Mouse (Mus musculus) naive thymus-derived CD4-positive, alpha-beta T cell, adult 2 months (primary cell): ENCODE measurements around the gene Mroh7.

ENCODE experiments used
- DNase-seq: peaks from one replicate; pipeline ENCODE4 v3.0.0-alpha.2; 2011; ENCODE audit warnings: low read depth

The Mroh7 gene

DNA sequence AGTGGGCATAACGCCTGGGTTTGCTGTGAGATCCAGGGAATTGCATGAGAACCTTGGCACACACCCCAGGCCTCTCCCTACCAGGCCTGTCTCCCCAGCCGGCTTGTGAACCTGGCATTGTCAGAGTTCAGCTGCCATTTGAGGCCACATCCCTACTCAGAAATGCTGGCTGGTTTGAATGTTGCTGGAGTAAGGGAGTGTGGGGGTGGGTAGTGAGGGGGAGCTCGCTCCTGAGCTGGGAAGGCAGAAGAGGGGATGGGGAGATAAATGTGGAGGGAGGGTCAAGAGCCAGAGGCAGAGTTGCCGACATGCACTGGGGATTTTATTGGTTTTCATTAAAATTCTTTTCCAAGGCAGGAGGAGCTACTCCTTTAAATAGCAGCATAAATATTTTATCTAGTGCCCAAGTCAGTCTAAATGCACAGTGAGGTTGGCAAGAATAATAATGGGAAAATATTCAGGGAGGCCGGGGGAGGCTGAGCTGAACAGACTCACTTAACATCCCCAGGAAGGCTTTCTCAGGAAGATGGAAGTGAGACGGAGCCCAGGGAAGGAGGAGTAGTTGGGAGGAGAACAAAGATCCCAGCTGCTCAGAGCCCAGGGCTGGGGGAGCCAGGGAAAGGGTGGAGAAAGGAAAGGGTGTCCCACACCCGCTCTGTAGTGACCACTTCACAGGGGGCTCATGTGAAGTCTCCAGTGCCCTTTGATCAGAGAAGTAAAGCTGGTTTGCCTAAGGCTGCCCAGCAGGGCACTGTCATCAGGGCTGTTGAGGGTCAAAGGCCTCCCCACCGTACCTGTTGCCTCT lies 97.2 kb downstream of the Mroh7 start:
- DNase-seq = no peak

DNA sequence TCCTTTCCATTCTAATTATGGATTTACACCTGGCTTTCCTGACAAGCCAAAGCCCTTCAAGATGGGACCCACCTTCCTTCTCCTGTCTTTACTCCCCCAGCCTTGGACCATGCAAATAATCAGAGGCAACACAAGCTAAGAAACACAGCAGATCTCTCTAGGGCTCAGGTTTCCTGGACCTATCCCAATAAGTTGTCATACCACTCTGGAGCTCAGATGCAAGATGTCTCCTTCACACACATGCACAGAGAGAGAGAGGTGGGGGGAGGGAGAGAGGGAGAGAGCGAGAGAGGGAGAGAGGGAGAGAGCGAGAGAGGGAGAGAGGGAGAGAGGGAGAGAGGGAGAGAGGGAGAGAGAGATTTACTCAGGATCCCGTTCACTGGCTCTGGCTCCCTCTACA lies 98.4 kb downstream of the Mroh7 start:
- DNase-seq = no peak
